Mouse (Mus musculus) megakaryocyte, embryonic 14.5 days (primary cell): ENCODE measurements around the gene Hnrnph3.

ENCODE experiments used
- FLI1 ChIP-seq: IDR thresholded peaks from 2 replicates; pipeline ENCODE4 v1.6.1; 2012; ENCODE audit warnings: low read length, inconsistent platforms, mixed read lengths
- GATA1 ChIP-seq: IDR thresholded peaks from 3 replicates; pipeline ENCODE4 v1.6.1; 2012; ENCODE audit warnings: mixed read lengths, low read length, inconsistent platforms, borderline replicate concordance

DNA sequence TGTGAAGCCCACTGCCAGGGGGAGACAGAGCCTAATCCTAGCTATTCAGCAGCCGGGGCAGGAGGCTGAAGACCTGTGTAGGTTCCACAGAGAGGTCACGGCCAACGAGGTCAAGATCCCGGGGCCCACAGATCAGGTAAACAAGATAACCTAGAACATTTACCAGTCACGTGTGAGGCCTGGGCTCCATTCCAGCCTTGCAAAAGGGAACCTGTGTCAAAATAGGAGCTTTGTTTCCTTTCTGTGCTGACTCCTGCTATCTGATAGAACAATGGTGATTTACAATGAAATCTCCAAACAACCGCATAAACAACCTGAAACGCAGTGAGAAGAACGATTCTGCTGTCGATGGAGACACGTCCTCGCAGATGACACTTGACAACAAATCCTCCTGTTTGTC lies 36.4 kb upstream of the Hnrnph3 start:
- TF ChIP-seq GATA1 (no peak), FLI1 (no peak)
